Mouse (Mus musculus): ENCODE results near the gene Fbxo8. TPM values are rescaled to one million over a fixed set of nuclear protein-coding genes. Genes with fewer than 3 reads are reported as not detected.

The Fbxo8 gene
- 41.9 and 44.8 TPM in 2 replicates for polyA plus RNA-seq (2015; fragmentation: Nextera tagmentation; extraction: Ambion mirVana)

- ATAC-seq: peak; percentile 92
- H3K9me3 ChIP-seq (ENCODE audit: control insufficient read depth, low read length): no peaks in the 10 kb centered on the region
- H3K4me3 ChIP-seq (ENCODE audit: low read length): peak within 1 kb of the TSS; percentile 94
- H3K27me3 ChIP-seq (replicated peaks; ENCODE audit: control insufficient read depth, insufficient read depth, low read length): no peaks in the 10 kb centered on the region
- peak within 1 kb of the TSS; percentile 90 for H3K27ac ChIP-seq (ENCODE audit: low read length)
- peak within 1 kb of the TSS; percentile 91 for H3K9ac ChIP-seq (ENCODE audit: low read depth, low read length)
- peak within 1 kb of the TSS; percentile 57 for H3K4me2 ChIP-seq (ENCODE audit: low read depth, low read length)
- WGBS: under 1% methylated on average over 53 of the region's 53 CpGs
- H3K36me3 ChIP-seq (ENCODE audit: control insufficient read depth, insufficient read depth, low read length): no peaks in the 10 kb centered on the region
- H3K4me1 ChIP-seq (ENCODE audit: control insufficient read depth, insufficient read depth, low read length): peaks cover 3% of the 10 kb centered on the region
Measured at GRCm38 (mm10) chr8:56550558-56551360, at the start of gene Fbxo8, which contains the start of gene Cep44. TSS of gene Fbxo8 (plus strand) at chr8:56551090. TSS of gene Cep44 (minus strand) at chr8:56551047.

- no peak for ATAC-seq
- no peak overlapping the region for H3K4me2 ChIP-seq (ENCODE audit: low read depth, low read length)
- no peak overlapping the region for H3K4me3 ChIP-seq (ENCODE audit: low read length)
- no peaks in the 10 kb centered on the region for H3K9me3 ChIP-seq (ENCODE audit: control insufficient read depth, low read length)
- H3K27ac ChIP-seq (ENCODE audit: low read length): no peak overlapping the region
- H3K9ac ChIP-seq (ENCODE audit: low read depth, low read length): no peak overlapping the region
- no peaks in the 10 kb centered on the region for H3K27me3 ChIP-seq (replicated peaks; ENCODE audit: control insufficient read depth, insufficient read depth, low read length)
- H3K36me3 ChIP-seq (ENCODE audit: control insufficient read depth, insufficient read depth, low read length): no peaks in the 10 kb centered on the region
- H3K4me1 ChIP-seq (ENCODE audit: control insufficient read depth, insufficient read depth, low read length): no peaks in the 10 kb centered on the region
Measured at GRCm38 (mm10) chr8:56501911-56502310, 49.0 kb upstream of the Fbxo8 start.

- no peak overlapping the region for H3K9ac ChIP-seq (ENCODE audit: low read depth, low read length)
- H3K27me3 ChIP-seq (replicated peaks; ENCODE audit: control insufficient read depth, insufficient read depth, low read length): no peaks in the 10 kb centered on the region
- no peaks in the 10 kb centered on the region for H3K9me3 ChIP-seq (ENCODE audit: control insufficient read depth, low read length)
- no peak overlapping the region for H3K4me2 ChIP-seq (ENCODE audit: low read depth, low read length)
- H3K27ac ChIP-seq (ENCODE audit: low read length): no peak overlapping the region
- no peaks in the 10 kb centered on the region for H3K4me1 ChIP-seq (ENCODE audit: control insufficient read depth, insufficient read depth, low read length)
- H3K36me3 ChIP-seq (ENCODE audit: control insufficient read depth, insufficient read depth, low read length): no peaks in the 10 kb centered on the region
- WGBS: 49% methylated on average over 3 of the region's 3 CpGs
- ATAC-seq: no peak
- no peak overlapping the region for H3K4me3 ChIP-seq (ENCODE audit: low read length)
Measured at GRCm38 (mm10) chr8:56508318-56508951, 42.5 kb upstream of the Fbxo8 start.

- no peaks in the 10 kb centered on the region for H3K4me1 ChIP-seq (ENCODE audit: control insufficient read depth, insufficient read depth, low read length)
- H3K27me3 ChIP-seq (replicated peaks; ENCODE audit: control insufficient read depth, insufficient read depth, low read length): no peaks in the 10 kb centered on the region
- H3K36me3 ChIP-seq (ENCODE audit: control insufficient read depth, insufficient read depth, low read length): no peaks in the 10 kb centered on the region
- H3K9me3 ChIP-seq (ENCODE audit: control insufficient read depth, low read length): no peaks in the 10 kb centered on the region
- no peak overlapping the region for H3K4me3 ChIP-seq (ENCODE audit: low read length)
- WGBS: 73% methylated on average over 4 of the region's 4 CpGs
- no peak overlapping the region for H3K9ac ChIP-seq (ENCODE audit: low read depth, low read length)
- H3K27ac ChIP-seq (ENCODE audit: low read length): no peak overlapping the region
- no peak overlapping the region for H3K4me2 ChIP-seq (ENCODE audit: low read depth, low read length)
- no peak for ATAC-seq
Measured at GRCm38 (mm10) chr8:56508952-56509479, 41.9 kb upstream of the Fbxo8 start.

GRCm38 (mm10) chr8:56518848-56519247 is 32.0 kb upstream of the Fbxo8 start:
- Histone ChIP-seq H3K4me2 (ENCODE audit: low read depth, low read length) (no peak overlapping the region), H3K4me1 (ENCODE audit: control insufficient read depth, insufficient read depth, low read length) (no peaks in the 10 kb centered on the region), H3K9ac (ENCODE audit: low read depth, low read length) (no peak overlapping the region), H3K27me3 (replicated peaks; ENCODE audit: control insufficient read depth, insufficient read depth, low read length) (no peaks in the 10 kb centered on the region), H3K9me3 (ENCODE audit: control insufficient read depth, low read length) (no peaks in the 10 kb centered on the region), H3K36me3 (ENCODE audit: control insufficient read depth, insufficient read depth, low read length) (no peaks in the 10 kb centered on the region), H3K4me3 (ENCODE audit: low read length) (no peak overlapping the region), H3K27ac (ENCODE audit: low read length) (no peak overlapping the region)
- 0 out of 2 replicates have a peak, but pooled peaks have one; percentile 53 for ATAC-seq
- 62% methylated on average over 6 of the region's 6 CpGs for WGBS

- Histone ChIP-seq H3K27me3 (replicated peaks; ENCODE audit: control insufficient read depth, insufficient read depth, low read length) (no peaks in the 10 kb centered on the region), H3K9me3 (ENCODE audit: control insufficient read depth, low read length) (no peaks in the 10 kb centered on the region), H3K27ac (ENCODE audit: low read length) (no peak overlapping the region), H3K36me3 (ENCODE audit: control insufficient read depth, insufficient read depth, low read length) (no peaks in the 10 kb centered on the region), H3K4me3 (ENCODE audit: low read length) (no peak overlapping the region), H3K9ac (ENCODE audit: low read depth, low read length) (no peak overlapping the region), H3K4me1 (ENCODE audit: control insufficient read depth, insufficient read depth, low read length) (no peaks in the 10 kb centered on the region), H3K4me2 (ENCODE audit: low read depth, low read length) (no peak overlapping the region)
- no peak for ATAC-seq
- 85% methylated on average over 2 of the region's 2 CpGs for WGBS
Measured at GRCm38 (mm10) chr8:56520249-56520648, 30.6 kb upstream of the Fbxo8 start.

- Histone ChIP-seq H3K9ac (ENCODE audit: low read depth, low read length) (no peak overlapping the region), H3K27ac (ENCODE audit: low read length) (no peak overlapping the region), H3K4me1 (ENCODE audit: control insufficient read depth, insufficient read depth, low read length) (no peaks in the 10 kb centered on the region), H3K4me2 (ENCODE audit: low read depth, low read length) (no peak overlapping the region), H3K9me3 (ENCODE audit: control insufficient read depth, low read length) (no peaks in the 10 kb centered on the region), H3K4me3 (ENCODE audit: low read length) (no peak overlapping the region), H3K27me3 (replicated peaks; ENCODE audit: control insufficient read depth, insufficient read depth, low read length) (no peaks in the 10 kb centered on the region), H3K36me3 (ENCODE audit: control insufficient read depth, insufficient read depth, low read length) (no peaks in the 10 kb centered on the region)
- no peak for ATAC-seq
- 75% methylated on average over 4 of the region's 4 CpGs for WGBS
Measured at GRCm38 (mm10) chr8:56521051-56521450, 29.8 kb upstream of the Fbxo8 start.

GRCm38 (mm10) chr8:56528869-56529268 is 22.0 kb upstream of the Fbxo8 start:
- no peaks in the 10 kb centered on the region for H3K4me1 ChIP-seq (ENCODE audit: control insufficient read depth, insufficient read depth, low read length)
- no peak for ATAC-seq
- H3K9ac ChIP-seq (ENCODE audit: low read depth, low read length): no peak overlapping the region
- H3K9me3 ChIP-seq (ENCODE audit: control insufficient read depth, low read length): no peaks in the 10 kb centered on the region
- no peak overlapping the region for H3K27ac ChIP-seq (ENCODE audit: low read length)
- no peaks in the 10 kb centered on the region for H3K36me3 ChIP-seq (ENCODE audit: control insufficient read depth, insufficient read depth, low read length)
- H3K4me2 ChIP-seq (ENCODE audit: low read depth, low read length): no peak overlapping the region
- whole genome bisulfite sequencing: 68% methylated on average over 6 of the region's 6 CpGs
- H3K4me3 ChIP-seq (ENCODE audit: low read length): no peak overlapping the region
- no peaks in the 10 kb centered on the region for H3K27me3 ChIP-seq (replicated peaks; ENCODE audit: control insufficient read depth, insufficient read depth, low read length)

GRCm38 (mm10) chr8:56530359-56530758 is 20.5 kb upstream of the Fbxo8 start:
- no peaks in the 10 kb centered on the region for H3K4me1 ChIP-seq (ENCODE audit: control insufficient read depth, insufficient read depth, low read length)
- 4% methylated on average over 3 of the region's 3 CpGs for WGBS

More at GRCm38 (mm10) chr8:56530359-56530758, 20.5 kb upstream of the Fbxo8 start:
- ATAC-seq: no peak
- Histone ChIP-seq H3K27ac (ENCODE audit: low read length) (no peak overlapping the region), H3K9me3 (ENCODE audit: control insufficient read depth, low read length) (no peaks in the 10 kb centered on the region), H3K4me2 (ENCODE audit: low read depth, low read length) (no peak overlapping the region), H3K36me3 (ENCODE audit: control insufficient read depth, insufficient read depth, low read length) (no peaks in the 10 kb centered on the region), H3K9ac (ENCODE audit: low read depth, low read length) (no peak overlapping the region), H3K4me3 (ENCODE audit: low read length) (no peak overlapping the region), H3K27me3 (replicated peaks; ENCODE audit: control insufficient read depth, insufficient read depth, low read length) (no peaks in the 10 kb centered on the region)

Measured in intestine, embryonic 16.5 days (tissue).